Mouse (Mus musculus): ENCODE data around the gene 1700023F06Rik. TPM values are rescaled to one million over a fixed set of nuclear protein-coding genes. Genes with fewer than 3 reads are reported as not detected.

1700023F06Rik gene
- polyA plus RNA-seq (2012; fragmentation: generic; extraction: Trizol) = 1 to 10 TPM in 1 of 2 experiments, under 1 TPM in 1; 0.16 to 4.3 TPM

GRCm38 (mm10) chr11:103208458-103208857, at the start of gene 1700023F06Rik:
1700023F06Rik (minus strand) TSS chr11:103208558.

GRCm38 (mm10) chr11:103217790-103218516, 9.6 kb upstream of the 1700023F06Rik start, which contains the start of gene Spata32:
Spata32 (minus strand) TSS chr11:103218432.

GRCm38 (mm10) chr11:103170494-103171285, 37.7 kb downstream of the 1700023F06Rik start, which contains the start of gene Fmnl1:
Fmnl1 (plus strand) TSS chr11:103171107.

Other genes with a start within 250 kb of the 1700023F06Rik start
- 10 to 100 TPM; 70.6 to 88.9 TPM for gene Nmt1, start 180.4 kb downstream of the 1700023F06Rik start, polyA plus RNA-seq (2012; fragmentation: generic; extraction: Trizol)
- gene Dcakd, start 180.2 kb downstream of the 1700023F06Rik start, polyA plus RNA-seq (2012; fragmentation: generic; extraction: Trizol) = 100 to 1,000 TPM; 148 to 200 TPM
- gene Plcd3, start 106.9 kb downstream of the 1700023F06Rik start, polyA plus RNA-seq (2012; fragmentation: generic; extraction: Trizol) = 10 to 100 TPM; 20.9 to 60.1 TPM
- 10 to 100 TPM; 39.7 to 76.4 TPM for gene Acbd4, start 106.9 kb downstream of the 1700023F06Rik start, polyA plus RNA-seq (2012; fragmentation: generic; extraction: Trizol)
- gene Hexim1, start 92.3 kb downstream of the 1700023F06Rik start, polyA plus RNA-seq (2012; fragmentation: generic; extraction: Trizol) = 10 to 100 TPM in 1 of 2 experiments, 1 to 10 TPM in 1; 9.2 to 53.2 TPM
- gene Hexim2, start 76.1 kb downstream of the 1700023F06Rik start, polyA plus RNA-seq (2012; fragmentation: generic; extraction: Trizol) = 10 to 100 TPM in 1 of 2 experiments, 1 to 10 TPM in 1; 4.9 to 26.4 TPM
- under 1 TPM; 0.14 to 0.20 TPM for gene Fmnl1, start 37.5 kb downstream of the 1700023F06Rik start, polyA plus RNA-seq (2012; fragmentation: generic; extraction: Trizol)
- gene Spata32, start 9.9 kb upstream of the 1700023F06Rik start, polyA plus RNA-seq (2012; fragmentation: generic; extraction: Trizol) = under 1 TPM in 1 of 2 experiments, not detected in 1; 0.05 TPM
- 10 to 100 TPM in 1 of 2 experiments, 1 to 10 TPM in 1; 7.7 to 20.6 TPM for gene Map3k14, start 58.9 kb upstream of the 1700023F06Rik start, polyA plus RNA-seq (2012; fragmentation: generic; extraction: Trizol)
- gene Arhgap27, start 155.1 kb upstream of the 1700023F06Rik start, polyA plus RNA-seq (2012; fragmentation: generic; extraction: Trizol) = under 1 TPM; 0.23 to 0.54 TPM
- 10 to 100 TPM in 1 of 2 experiments, 1 to 10 TPM in 1; 6.7 to 15.4 TPM for gene Plekhm1, start 204.1 kb upstream of the 1700023F06Rik start, polyA plus RNA-seq (2012; fragmentation: generic; extraction: Trizol)

Data from C3H10T1/2 (cell line).